9 mouse cellular contexts compared by ENCODE assay signal in genomic region chr12:10589537-10589936, GRCm38 (mm10).
A peak's percentile ranks its signal among the peaks of the same experiment; 100 is the strongest.
DNase-seq lines count a peak whose midpoint lies in the region; ATAC-seq and TF ChIP-seq lines count a peak whose summit lies in the region.
"Had no signal": no experiment of that assay in that cellular context is flagged by ENCODE, and none has a peak within 500 bp of the region (broad histone marks: within the 10 kb centered on the region; RNA-seq: fewer than 3 reads in every experiment).

No protein-coding gene starts in this region.

- no peaks in the 10 kb centered on the region for H3K9me3 ChIP-seq in embryonic facial prominence, embryonic 12.5 days
- no peaks in the 10 kb centered on the region for H3K9me3 ChIP-seq in heart, embryonic 15.5 days (replicated peaks)
- H3K9me3 ChIP-seq in kidney, postnatal 0 days (replicated peaks; ENCODE audit: low read length), result no peaks in the 10 kb centered on the region
- no peaks in the 10 kb centered on the region for H3K9me3 ChIP-seq in limb, embryonic 15.5 days
- H3K9me3 ChIP-seq: heart, embryonic 13.5 days had no signal

- no peak overlapping the region for H3K4me2 ChIP-seq in embryonic facial prominence, embryonic 12.5 days (replicated peaks)
- no peak overlapping the region for H3K4me2 ChIP-seq in heart, embryonic 15.5 days
- H3K4me2 ChIP-seq in kidney, postnatal 0 days (ENCODE audit: low read length), result no peak overlapping the region
- H3K4me2 ChIP-seq in limb, embryonic 15.5 days, result no peak overlapping the region
- H3K4me2 ChIP-seq: heart, embryonic 13.5 days had no signal

- no peak overlapping the region for H3K4me3 ChIP-seq in embryonic facial prominence, embryonic 12.5 days
- H3K4me3 ChIP-seq in heart, embryonic 15.5 days, result no peak overlapping the region
- no peak overlapping the region for H3K4me3 ChIP-seq in kidney, postnatal 0 days (replicated peaks; ENCODE audit: low read depth, low read length)
- H3K4me3 ChIP-seq in limb, embryonic 15.5 days, result no peak overlapping the region
- H3K4me3 ChIP-seq in thymus, adult 2 months (ENCODE audit: control insufficient read depth, insufficient read depth, low read length), result no peak overlapping the region
- H3K4me3 ChIP-seq: heart, embryonic 13.5 days had no signal

- H3K4me1 ChIP-seq in embryonic facial prominence, embryonic 12.5 days, result 0 out of 2 replicates have a peak, but pooled peaks cover 3% of the 10 kb centered on the region
- no peaks in the 10 kb centered on the region for H3K4me1 ChIP-seq in heart, embryonic 15.5 days (replicated peaks)
- no peaks in the 10 kb centered on the region for H3K4me1 ChIP-seq in kidney, postnatal 0 days (replicated peaks; ENCODE audit: insufficient read depth, low read length)
- peaks cover 3% of the 10 kb centered on the region; the same call in 1 of the 2 replicates for H3K4me1 ChIP-seq in limb, embryonic 15.5 days
- no peaks in the 10 kb centered on the region for H3K4me1 ChIP-seq in thymus, adult 2 months (replicated peaks; ENCODE audit: control insufficient read depth, insufficient read depth, low read length)
- H3K4me1 ChIP-seq: heart, embryonic 13.5 days had no signal

- no peak overlapping the region for H3K27ac ChIP-seq in embryonic facial prominence, embryonic 12.5 days
- H3K27ac ChIP-seq in heart, embryonic 15.5 days, result no peak overlapping the region
- no peak overlapping the region for H3K27ac ChIP-seq in kidney, postnatal 0 days
- H3K27ac ChIP-seq in limb, embryonic 15.5 days, result no peak overlapping the region
- H3K27ac ChIP-seq in thymus, adult 2 months (ENCODE audit: control insufficient read depth, insufficient read depth, low read length), result no peak overlapping the region
- H3K27ac ChIP-seq: heart, embryonic 13.5 days had no signal

- peak; percentile 91 for TF ChIP-seq CTCF in kidney, postnatal 0 days (IDR thresholded peaks at IDR 0.05; ENCODE audit: low read depth)
- TF ChIP-seq CTCF in thymus, adult 2 months (IDR thresholded peaks at IDR 0.05; ENCODE audit: borderline replicate concordance, control insufficient read depth, extremely low read depth, insufficient read depth, low read length, poor library complexity), result no peak

- DNase-seq in CD4-positive, CD25-positive, alpha-beta regulatory T cell, adult 2 months (ENCODE audit: low read depth, low spot score), result peak; percentile 59
- DNase-seq in adrenal gland, postnatal 14 days, result peak; percentile 66
- DNase-seq in kidney, postnatal 0 days (ENCODE audit: low spot score), result peak; percentile 92
- peak; percentile 57 for DNase-seq in neural tube, embryonic 10.5 days (ENCODE audit: extremely low spot score, low spot score)
- DNase-seq in thymus, adult 2 months, result peak; percentile 28

- WGBS in embryonic facial prominence, embryonic 12.5 days, result 31% methylated on average over 8 of the region's 8 CpGs
- WGBS in heart, embryonic 15.5 days, result 34% methylated on average over 8 of the region's 8 CpGs
- WGBS in kidney, postnatal 0 days, result 38% methylated on average over 8 of the region's 8 CpGs
- 33% methylated on average over 8 of the region's 8 CpGs for WGBS in limb, embryonic 15.5 days
- WGBS in thymus, adult 2 months, result 40% methylated on average over 8 of the region's 8 CpGs

- no peaks in the 10 kb centered on the region for H3K27me3 ChIP-seq in embryonic facial prominence, embryonic 12.5 days
- H3K27me3 ChIP-seq in heart, embryonic 15.5 days, result no peaks in the 10 kb centered on the region
- no peaks in the 10 kb centered on the region for H3K27me3 ChIP-seq in kidney, postnatal 0 days (ENCODE audit: insufficient read depth, low read length)
- no peaks in the 10 kb centered on the region; the same call in 1 of the 2 replicates for H3K27me3 ChIP-seq in limb, embryonic 15.5 days
- H3K27me3 ChIP-seq in thymus, adult 2 months (ENCODE audit: control insufficient read depth, insufficient read depth, low read length), result no peaks in the 10 kb centered on the region

- H3K9ac ChIP-seq in embryonic facial prominence, embryonic 12.5 days, result no peak overlapping the region
- no peak overlapping the region for H3K9ac ChIP-seq in heart, embryonic 15.5 days
- H3K9ac ChIP-seq in kidney, postnatal 0 days (ENCODE audit: low read depth, low read length), result no peak overlapping the region
- no peak overlapping the region for H3K9ac ChIP-seq in limb, embryonic 15.5 days
- H3K9ac ChIP-seq: heart, embryonic 13.5 days had no signal

- no peaks in the 10 kb centered on the region for H3K36me3 ChIP-seq in embryonic facial prominence, embryonic 12.5 days
- H3K36me3 ChIP-seq in heart, embryonic 15.5 days, result no peaks in the 10 kb centered on the region
- H3K36me3 ChIP-seq in kidney, postnatal 0 days (ENCODE audit: insufficient read depth, low read length), result no peaks in the 10 kb centered on the region
- no peaks in the 10 kb centered on the region for H3K36me3 ChIP-seq in limb, embryonic 15.5 days
- no peaks in the 10 kb centered on the region for H3K36me3 ChIP-seq in thymus, adult 2 months (ENCODE audit: control insufficient read depth, insufficient read depth, low read length)
- H3K36me3 ChIP-seq: heart, embryonic 13.5 days had no signal

- ATAC-seq in embryonic facial prominence, embryonic 12.5 days (ENCODE audit: insufficient number of reproducible peaks, insufficient read depth, low FRiP score, low TSS enrichment), result peak; percentile 70; the same call in 1 of the 2 replicates
- 0 out of 2 replicates have a peak, but pooled peaks have one; percentile 70 for ATAC-seq in heart, embryonic 15.5 days (replicated peaks; ENCODE audit: insufficient number of reproducible peaks, insufficient read depth, low FRiP score, low read depth)
- peak; percentile 77 for ATAC-seq in kidney, postnatal 0 days (replicated peaks; ENCODE audit: low FRiP score, low read depth)
- peak; percentile 80 for ATAC-seq in limb, embryonic 15.5 days (ENCODE audit: insufficient number of reproducible peaks, low FRiP score, low TSS enrichment, low read depth)

- no peak for TF ChIP-seq POLR2A in thymus, adult 2 months (IDR thresholded peaks at IDR 0.05; ENCODE audit: control insufficient read depth, extremely low read depth, insufficient read depth, low read length, poor library complexity)

Comparison
In these comparisons a context has a peak if more than half of its experiments do, and no peak if none do; other contexts are left out.
1. DNase-seq: peak in every context shown above with its lines; median percentile 92 in kidney, postnatal 0 days; 66 in adrenal gland, postnatal 14 days; 59 in CD4-positive, CD25-positive, alpha-beta regulatory T cell, adult 2 months; 57 in neural tube, embryonic 10.5 days; 28 in thymus, adult 2 months.